Comparison of ENCODE assay signal across 21 mouse cellular contexts in the genomic region with DNA sequence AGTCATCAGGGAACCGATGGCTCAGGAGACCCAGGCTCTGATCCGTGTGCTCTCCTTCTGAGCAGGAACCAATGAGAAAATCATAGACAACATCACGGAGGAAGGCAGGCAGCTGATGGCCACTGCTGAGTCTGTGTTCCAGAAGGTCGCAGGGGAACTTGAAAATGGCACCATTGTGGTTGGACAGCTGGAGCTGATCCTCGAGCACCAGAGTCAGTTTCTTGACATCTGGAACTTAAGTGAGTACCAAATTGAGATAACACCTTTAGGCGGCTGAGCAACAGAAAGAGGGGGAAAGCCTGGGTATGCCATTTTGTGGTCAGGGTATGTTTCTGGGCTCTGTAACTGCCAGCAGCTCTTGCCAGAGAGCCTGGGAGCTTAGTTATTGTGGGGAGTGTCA. TPM values are rescaled to one million over a fixed set of nuclear protein-coding genes. Genes with fewer than 3 reads are reported as not detected.
DNase-seq lines count a peak whose midpoint lies in the region; ATAC-seq and TF ChIP-seq lines count a peak whose summit lies in the region.
"Had no signal": no experiment of that assay in that cellular context is flagged by ENCODE, and none has a peak within 500 bp of the region (broad histone marks: within the 10 kb centered on the region; RNA-seq: fewer than 3 reads in every experiment).

No protein-coding gene starts in this region.

- no peaks in the 10 kb centered on the region for H3K79me2 ChIP-seq in heart, adult 2 months (replicated peaks; ENCODE audit: control insufficient read depth, insufficient read depth, low read length)

- TF ChIP-seq EP300 in heart, adult 2 months (IDR thresholded peaks at IDR 0.05; ENCODE audit: insufficient read depth, low read depth, low read length): no peak

- no peak for ATAC-seq in heart, embryonic 16.5 days (replicated peaks; ENCODE audit: extremely low read depth, insufficient read depth, low FRiP score)
- no peak for ATAC-seq in hindbrain, postnatal 0 days
- ATAC-seq: activated CD4-positive, CD25-positive, alpha-beta regulatory T cell, adult 4 months; forebrain, embryonic 13.5 days; Patski had no signal

- peaks cover 9% of the 10 kb centered on the region for H3K4me1 ChIP-seq in heart, embryonic 16.5 days (ENCODE audit: control insufficient read depth, insufficient read depth, low read length)
- H3K4me1 ChIP-seq in heart, adult 2 months (ENCODE audit: control insufficient read depth, insufficient read depth, low read length): peaks cover 2% of the 10 kb centered on the region
- peaks cover 21% of the 10 kb centered on the region for H3K4me1 ChIP-seq in E14TG2a.4 (replicated peaks; ENCODE audit: low read depth, low read length)
- 0 out of 2 replicates have a peak, but pooled peaks cover 6% of the 10 kb centered on the region for H3K4me1 ChIP-seq in hindbrain, postnatal 0 days (ENCODE audit: insufficient read depth, low read length)

- H3K9me3 ChIP-seq in heart, embryonic 16.5 days (replicated peaks; ENCODE audit: control insufficient read depth, low read length): no peaks in the 10 kb centered on the region
- no peaks in the 10 kb centered on the region for H3K9me3 ChIP-seq in E14TG2a.4 (ENCODE audit: low read length)
- no peaks in the 10 kb centered on the region for H3K9me3 ChIP-seq in hindbrain, postnatal 0 days (ENCODE audit: low read length)
- H3K9me3 ChIP-seq: embryonic facial prominence, embryonic 13.5 days; forebrain, embryonic 13.5 days; heart, embryonic 10.5 days; hindbrain, embryonic 10.5 days had no signal

- H3K27me3 ChIP-seq in heart, embryonic 16.5 days (ENCODE audit: control insufficient read depth, insufficient read depth, low read length): no peaks in the 10 kb centered on the region
- no peaks in the 10 kb centered on the region for H3K27me3 ChIP-seq in heart, adult 2 months (ENCODE audit: control insufficient read depth, insufficient read depth, low read length)
- no peaks in the 10 kb centered on the region for H3K27me3 ChIP-seq in E14TG2a.4 (ENCODE audit: insufficient read depth, low read length)
- H3K27me3 ChIP-seq in hindbrain, postnatal 0 days (ENCODE audit: insufficient read depth, low read length): no peaks in the 10 kb centered on the region
- H3K27me3 ChIP-seq: embryonic facial prominence, embryonic 13.5 days; forebrain, embryonic 13.5 days; Patski had no signal

- TF ChIP-seq POLR2A in heart, adult 2 months (IDR thresholded peaks at IDR 0.05; ENCODE audit: insufficient read depth, low read depth, low read length): no peak

- H3K27ac ChIP-seq in heart, embryonic 16.5 days (ENCODE audit: low read length): peak overlapping the region; percentile 64
- H3K27ac ChIP-seq in heart, adult 2 months: no peak overlapping the region
- no peak overlapping the region for H3K27ac ChIP-seq in hindbrain, postnatal 0 days
- H3K27ac ChIP-seq: embryonic facial prominence, embryonic 13.5 days; forebrain, embryonic 13.5 days; heart, embryonic 10.5 days; hindbrain, embryonic 10.5 days; hindbrain, embryonic 14.5 days had no signal

- peaks cover 50% of the 10 kb centered on the region for H3K36me3 ChIP-seq in heart, embryonic 16.5 days (ENCODE audit: control insufficient read depth, insufficient read depth)
- peaks cover 2% of the 10 kb centered on the region; the same call in 1 of the 2 replicates for H3K36me3 ChIP-seq in heart, adult 2 months (ENCODE audit: control insufficient read depth, insufficient read depth, low read length)
- peaks cover 79% of the 10 kb centered on the region for H3K36me3 ChIP-seq in E14TG2a.4 (ENCODE audit: insufficient read depth, low read length)
- H3K36me3 ChIP-seq in hindbrain, postnatal 0 days (ENCODE audit: insufficient read depth, low read length): no peaks in the 10 kb centered on the region
- H3K36me3 ChIP-seq: embryonic facial prominence, embryonic 13.5 days; hindbrain, embryonic 10.5 days had no signal

- WGBS in heart, embryonic 16.5 days: 64% methylated on average over 6 of the region's 6 CpGs
- 81% methylated on average over 6 of the region's 6 CpGs for WGBS in heart, adult 2 months
- 83% methylated on average over 6 of the region's 6 CpGs for WGBS in hindbrain, postnatal 0 days

- H3K9ac ChIP-seq in heart, embryonic 16.5 days (ENCODE audit: low read length): no peak overlapping the region
- H3K9ac ChIP-seq in heart, adult 2 months (ENCODE audit: low read depth, low read length): no peak overlapping the region
- H3K9ac ChIP-seq in hindbrain, postnatal 0 days (replicated peaks; ENCODE audit: low read length): no peak overlapping the region
- H3K9ac ChIP-seq: embryonic facial prominence, embryonic 13.5 days had no signal

- no peak overlapping the region for H3K4me2 ChIP-seq in heart, embryonic 16.5 days (ENCODE audit: low read depth, low read length)
- no peak overlapping the region for H3K4me2 ChIP-seq in hindbrain, postnatal 0 days (ENCODE audit: low read depth, low read length)

- no peak overlapping the region for H3K4me3 ChIP-seq in heart, embryonic 16.5 days (ENCODE audit: low read length)
- H3K4me3 ChIP-seq in heart, adult 2 months: no peak overlapping the region
- 0 out of 2 replicates have a peak overlapping the region, but pooled peaks have one; percentile 4 for H3K4me3 ChIP-seq in E14TG2a.4 (replicated peaks; ENCODE audit: low read length)
- no peak overlapping the region for H3K4me3 ChIP-seq in hindbrain, postnatal 0 days (ENCODE audit: low read length)
- H3K4me3 ChIP-seq: embryonic facial prominence, embryonic 13.5 days; hindbrain, embryonic 10.5 days had no signal

- DNase-seq in heart, adult 2 months: no peak
- DNase-seq in lung, postnatal 4 days: peak; percentile 13 to 71
- DNase-seq in thymus, postnatal 14 days: peak; percentile 52
- DNase-seq in hindbrain, postnatal 0 days (ENCODE audit: low spot score): no peak
- no peak for DNase-seq in neural tube, embryonic 10.5 days (ENCODE audit: extremely low spot score, low spot score)
- no peak for DNase-seq in urinary bladder, postnatal 36 days (ENCODE audit: low spot score in 2 of 2)
- DNase-seq: adrenal gland, postnatal 14 days; cerebellum, adult 11-12 months; cerebellum, adult 9-10 months; cerebellum, postnatal 25 days; gastrocnemius, postnatal 36 days; heart, adult 11 months had no signal

- TF ChIP-seq CTCF in heart, adult 2 months (IDR thresholded peaks at IDR 0.05): no peak
- no peak for TF ChIP-seq CTCF in E14TG2a.4 (conservative IDR thresholded peaks at IDR 0.05; ENCODE audit: low read length)
- TF ChIP-seq CTCF in hindbrain, postnatal 0 days (IDR thresholded peaks at IDR 0.05; ENCODE audit: low read depth): no peak

- intact Hi-C loops in heart, adult 2 months (cut with DNase I): no loop called here

RNA-seq across cellular contexts. Expression of a gene that starts 34.5 kb away (rescaled TPM):
- 6.7 and 7.6 TPM in 2 replicates for polyA plus RNA-seq in heart, embryonic 16.5 days (2015; fragmentation: Nextera tagmentation; extraction: Ambion mirVana)
- 10 to 100 TPM; 12.0 to 13.1 TPM for total RNA-seq in heart, adult 2 months (2021)
- 10.4 and 19.2 TPM in 2 replicates for polyA plus RNA-seq in heart, adult 2 months (2012; rRNA removed)
- total RNA-seq in hindbrain, postnatal 0 days (2014; rRNA removed): 8.7 and 9.0 TPM in 2 replicates
- polyA plus RNA-seq in hindbrain, postnatal 0 days (2015; fragmentation: Nextera tagmentation; extraction: Ambion mirVana): 0.94 and 1.5 TPM in 2 replicates

Comparison
In these comparisons a context has a peak if more than half of its experiments do, and no peak if none do; other contexts are left out.
1. DNase-seq: peak in lung, postnatal 4 days (2 of 2) and thymus, postnatal 14 days (single experiment); none in heart, adult 2 months (0 of 2), hindbrain, postnatal 0 days (single experiment), neural tube, embryonic 10.5 days (single experiment) and urinary bladder, postnatal 36 days (0 of 2).